Mouse (Mus musculus) monocyte, adult 5-6 weeks (primary cell): ENCODE measurements around the gene Gm17657. TPM values are rescaled to one million over a fixed set of nuclear protein-coding genes. Genes with fewer than 3 reads are reported as not detected.

ENCODE experiments used
- ATAC-seq: fragments of 153-309, 156-312 bp; replicated peaks from 2 replicates; pipeline ENCODE4 v1.8.0; 2017; ENCODE audit warnings: mild to moderate bottlenecking; ENCODE audit not compliant: low TSS enrichment, insufficient number of reproducible peaks, severe bottlenecking, poor library complexity, low FRiP score
- total RNA-seq: library from RNA; stranded (forward); fragments of 200-1000, 200-491, 200-594 nt; gene quantifications from 3 replicates; pipeline ENCODE4 v1.2.3, GENCODE M21; 2017

Gene Gm17657
- total RNA-seq, 1 experiment from 2014 or later, result not detected

- no peak for ATAC-seq
These were observed 76.0 kb downstream of the Gm17657 start for GRCm38 (mm10) chr17:29473466-29473865.

Other genes starting within 250 kb of the Gm17657 start
- 16.9 to 37.3 TPM (median 22.0 TPM) in 3 replicates for gene Pi16, start 232.0 kb downstream of the Gm17657 start, total RNA-seq
- gene Mtch1, start 201.7 kb downstream of the Gm17657 start, total RNA-seq, result 56.3 to 71.0 TPM (median 67.0 TPM) in 3 replicates
- 76.8 to 91.0 TPM (median 79.1 TPM) in 3 replicates for gene Fgd2, start 188.7 kb downstream of the Gm17657 start, total RNA-seq
- gene Pim1, start 58.9 kb downstream of the Gm17657 start, total RNA-seq, result 698 to 1,062 TPM (median 980 TPM) in 3 replicates
- gene Tbc1d22b, start 147 bp upstream of the Gm17657 start, total RNA-seq, result 7.9 to 22.0 TPM (median 8.4 TPM) in 3 replicates
- not detected in 3 replicates for gene Tmem217, start 2.7 kb upstream of the Gm17657 start, total RNA-seq
- 44.8 to 57.1 TPM (median 48.0 TPM) in 3 replicates for gene Rnf8, start 65.2 kb upstream of the Gm17657 start, total RNA-seq
- gene Gm28043, start 65.2 kb upstream of the Gm17657 start, total RNA-seq, result 17.9 to 20.7 TPM (median 20.5 TPM) in 3 replicates
- 107 to 224 TPM (median 209 TPM) in 3 replicates for gene Cmtr1, start 111.0 kb upstream of the Gm17657 start, total RNA-seq
- gene Ccdc167, start 167.4 kb upstream of the Gm17657 start, total RNA-seq, result 4.7 to 14.6 TPM (median 5.0 TPM) in 3 replicates